Mouse (Mus musculus) small intestine, adult 10 weeks (tissue): ENCODE measurements around the gene Gm7347. TPM values are rescaled to one million over a fixed set of nuclear protein-coding genes. Genes with fewer than 3 reads are reported as not detected.

Experiments used
- polyA plus RNA-seq: library from polyadenylated mRNA; stranded (reverse); fragments of 350-450 nt; fragmentation: Illumina TruSeq; extraction: RNeasy Lipid Tissue Mini Kit (QIAGEN cat#74804); gene quantifications from one replicate; pipeline ENCODE4 v1.2.3, GENCODE M21; 2014; ENCODE audit warnings: low replicate concordance

Gm7347 gene
- polyA plus RNA-seq: not detected

DNA sequence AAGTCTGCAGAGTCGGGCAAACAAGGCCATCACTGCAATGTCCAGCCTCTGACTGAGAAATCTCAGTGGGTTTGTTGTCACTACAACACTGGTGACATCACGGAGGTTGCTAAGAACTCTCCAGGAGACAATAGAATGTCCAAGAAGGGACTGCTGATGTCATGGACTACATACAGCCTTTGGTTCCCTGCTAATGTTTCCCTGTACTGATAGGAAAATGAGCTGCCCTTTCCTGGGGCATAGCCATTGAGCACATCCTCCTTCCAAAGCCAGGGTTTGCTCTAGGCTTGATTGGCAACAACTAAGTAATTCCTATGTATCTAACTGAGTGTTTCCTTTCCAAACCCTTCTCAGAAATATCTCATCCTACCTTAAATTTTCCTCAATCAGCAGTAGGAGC lies at the start of gene Gm7347:
Gene Gm7347, minus strand, starts transcription at position 101 of the 400 bp plus-strand sequence.

DNA sequence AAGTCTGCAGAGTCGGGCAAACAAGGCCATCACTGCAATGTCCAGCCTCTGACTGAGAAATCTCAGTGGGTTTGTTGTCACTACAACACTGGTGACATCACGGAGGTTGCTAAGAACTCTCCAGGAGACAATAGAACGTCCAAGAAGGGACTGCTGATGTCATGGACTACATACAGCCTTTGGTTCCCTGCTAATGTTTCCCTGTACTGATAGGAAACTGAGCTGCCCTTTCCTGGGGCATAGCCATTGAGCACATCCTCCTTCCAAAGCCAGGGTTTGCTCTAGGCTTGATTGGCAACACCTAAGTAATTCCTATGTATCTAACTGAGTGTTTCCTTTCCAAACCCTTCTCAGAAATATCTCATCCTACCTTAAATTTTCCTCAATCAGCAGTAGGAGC lies 46.9 kb upstream of the Gm7347 start, which contains the start of gene 5031410I06Rik:
Gene 5031410I06Rik, minus strand, starts transcription at position 101 of the 400 bp plus-strand sequence.

DNA sequence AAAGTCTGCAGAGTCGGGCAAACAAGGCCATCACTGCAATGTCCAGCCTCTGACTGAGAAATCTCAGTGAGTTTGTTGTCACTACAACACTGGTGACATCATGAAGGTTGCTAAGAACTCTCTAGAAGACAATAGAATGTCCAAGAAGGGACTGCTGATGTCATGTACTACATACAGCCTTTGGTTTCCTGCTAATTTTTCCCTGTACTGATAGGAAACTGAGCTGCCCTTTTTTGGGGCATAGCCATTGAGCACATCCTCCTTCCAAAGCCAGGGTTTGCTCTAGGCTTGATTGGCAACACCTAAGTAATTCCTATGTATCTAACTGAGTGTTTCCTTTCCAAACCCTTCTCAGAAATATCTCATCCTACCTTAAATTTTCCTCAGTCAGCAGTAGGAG lies 30.8 kb upstream of the Gm7347 start, which contains the start of gene Gm10471:
Gene Gm10471, minus strand, starts transcription at position 101 of the 400 bp plus-strand sequence.

DNA sequence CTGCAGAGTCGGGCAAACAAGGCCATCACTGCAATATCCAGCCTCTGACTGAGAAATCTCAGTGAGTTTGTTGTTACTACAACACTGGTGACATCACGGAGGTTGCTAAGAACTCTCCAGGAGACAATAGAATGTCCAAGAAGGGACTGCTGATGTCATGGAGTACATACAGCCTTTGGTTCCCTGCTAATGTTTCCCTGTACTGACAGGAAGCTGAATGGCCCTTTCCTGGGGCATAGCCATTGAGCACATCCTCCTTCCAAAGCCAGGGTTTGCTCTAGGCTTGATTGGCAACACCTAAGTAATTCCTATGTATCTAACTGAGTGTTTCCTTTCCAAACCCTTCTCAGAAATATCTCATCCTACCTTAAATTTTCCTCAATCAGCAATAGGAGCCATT lies 18.9 kb downstream of the Gm7347 start, which contains the start of gene Speer4a:
Gene Speer4a, minus strand, starts transcription at position 101 of the 400 bp plus-strand sequence.

DNA sequence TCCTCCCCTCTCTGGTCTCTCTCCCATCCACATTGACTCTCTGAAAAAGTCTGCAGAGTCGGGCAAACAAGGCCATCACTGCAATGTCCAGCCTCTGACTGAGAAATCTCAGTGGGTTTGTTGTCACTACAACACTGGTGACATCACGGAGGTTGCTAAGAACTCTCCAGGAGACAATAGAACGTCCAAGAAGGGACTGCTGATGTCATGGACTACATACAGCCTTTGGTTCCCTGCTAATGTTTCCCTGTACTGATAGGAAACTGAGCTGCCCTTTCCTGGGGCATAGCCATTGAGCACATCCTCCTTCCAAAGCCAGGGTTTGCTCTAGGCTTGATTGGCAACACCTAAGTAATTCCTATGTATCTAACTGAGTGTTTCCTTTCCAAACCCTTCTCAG lies 35.6 kb downstream of the Gm7347 start, which contains the start of gene Gm5862:
Gene Gm5862, minus strand, starts transcription at position 101 of the 400 bp plus-strand sequence.

DNA sequence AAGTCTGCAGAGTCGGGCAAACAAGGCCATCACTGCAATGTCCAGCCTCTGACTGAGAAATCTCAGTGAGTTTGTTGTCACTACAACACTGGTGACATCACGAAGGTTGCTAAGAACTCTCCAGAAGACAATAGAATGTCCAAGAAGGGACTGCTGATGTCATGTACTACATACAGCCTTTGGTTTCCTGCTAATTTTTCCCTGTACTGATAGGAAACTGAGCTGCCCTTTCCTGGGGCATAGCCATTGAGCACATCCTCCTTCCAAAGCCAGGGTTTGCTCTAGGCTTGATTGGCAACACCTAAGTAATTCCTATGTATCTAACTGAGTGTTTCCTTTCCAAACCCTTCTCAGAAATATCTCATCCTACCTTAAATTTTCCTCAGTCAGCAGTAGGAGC lies 53.7 kb downstream of the Gm7347 start, which contains the start of gene Gm1979:
Gene Gm1979, minus strand, starts transcription at position 101 of the 400 bp plus-strand sequence.

Other genes with a start within 250 kb of the Gm7347 start
- not detected for gene Gm21663, start 116.2 kb downstream of the Gm7347 start, polyA plus RNA-seq
- not detected for gene Gm21671, start 104.2 kb downstream of the Gm7347 start, polyA plus RNA-seq
- not detected for gene Gm21680, start 85.9 kb downstream of the Gm7347 start, polyA plus RNA-seq
- gene Gm21698, start 69.9 kb downstream of the Gm7347 start, polyA plus RNA-seq: not detected
- not detected for gene Gm1979, start 53.8 kb downstream of the Gm7347 start, polyA plus RNA-seq
- gene Gm5862, start 35.7 kb downstream of the Gm7347 start, polyA plus RNA-seq: not detected
- not detected for gene Speer4a, start 19.0 kb downstream of the Gm7347 start, polyA plus RNA-seq
- gene Gm10471, start 30.7 kb upstream of the Gm7347 start, polyA plus RNA-seq: not detected
- not detected for gene 5031410I06Rik, start 46.8 kb upstream of the Gm7347 start, polyA plus RNA-seq
- gene Gm10220, start 62.8 kb upstream of the Gm7347 start, polyA plus RNA-seq: not detected
- gene Gm7361, start 199.1 kb upstream of the Gm7347 start, polyA plus RNA-seq: not detected